Mouse (Mus musculus): Measurements from ENCODE around the gene Gm12253.

- TF ChIP-seq POLR2A (IDR thresholded peaks at IDR 0.05; ENCODE audit: low read depth, low read length): no peak
- no peak for TF ChIP-seq CTCF (IDR thresholded peaks at IDR 0.05; ENCODE audit: borderline replicate concordance, insufficient read depth, low read length)
These were observed 5.5 kb downstream of the Gm12253 start for GRCm38 (mm10) chr11:58437866-58438265.
